Mouse (Mus musculus) ES-E14 (cell line): ENCODE measurements around the gene Lpcat2b.

Source experiments
- HCFC1 ChIP-seq: IDR thresholded peaks from 2 replicates; pipeline ENCODE4 v1.6.1; 2012; ENCODE audit warnings: low read length, inconsistent platforms, borderline replicate concordance; ENCODE audit not compliant: insufficient read depth
- ZC3H11A ChIP-seq: IDR thresholded peaks from 2 replicates; pipeline ENCODE4 v1.6.1; 2012; ENCODE audit warnings: low read depth, mild to moderate bottlenecking, inconsistent platforms, low read length, borderline replicate concordance
- ZNF384 ChIP-seq: IDR thresholded peaks from 2 replicates; pipeline ENCODE4 v1.6.1; 2012; ENCODE audit warnings: low read depth, low read length, inconsistent platforms

- TF ChIP-seq ZNF384 (no peak), HCFC1 (no peak), ZC3H11A (no peak)
Measured at GRCm38 (mm10) chr5:107438353-107438752, 7.0 kb downstream of the Lpcat2b start.
